Mouse (Mus musculus) c-Kit-positive CD71-positive TER-119-positive erythroid progenitor cells, embryonic 14.5 days (primary cell): Measurements from ENCODE around the gene Lrrc1.

Source experiments
- DNase-seq: peaks from one replicate; pipeline ENCODE4 v3.0.0-alpha.2; 2013; ENCODE audit warnings: low spot score

Lrrc1 gene

DNA sequence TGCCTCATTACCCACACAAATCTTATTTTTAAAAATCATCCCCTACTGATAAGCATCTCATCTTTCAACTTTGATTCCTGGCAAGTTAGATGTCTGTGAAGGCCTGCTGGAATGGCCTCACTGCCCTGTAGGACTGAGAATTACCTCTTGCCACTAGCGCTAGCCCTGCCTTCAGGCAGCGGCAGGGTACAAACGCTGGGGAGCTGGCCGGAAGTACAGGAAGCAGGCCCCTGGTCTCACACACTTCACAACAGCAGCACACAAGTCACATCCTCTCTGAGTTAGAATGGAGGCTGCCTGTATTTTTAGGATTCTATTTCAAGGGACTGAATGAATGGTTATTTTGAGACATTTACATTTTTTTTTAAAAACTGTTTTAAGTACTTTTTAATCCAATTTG is 81.5 kb downstream of the Lrrc1 start:
- no peak for DNase-seq

DNA sequence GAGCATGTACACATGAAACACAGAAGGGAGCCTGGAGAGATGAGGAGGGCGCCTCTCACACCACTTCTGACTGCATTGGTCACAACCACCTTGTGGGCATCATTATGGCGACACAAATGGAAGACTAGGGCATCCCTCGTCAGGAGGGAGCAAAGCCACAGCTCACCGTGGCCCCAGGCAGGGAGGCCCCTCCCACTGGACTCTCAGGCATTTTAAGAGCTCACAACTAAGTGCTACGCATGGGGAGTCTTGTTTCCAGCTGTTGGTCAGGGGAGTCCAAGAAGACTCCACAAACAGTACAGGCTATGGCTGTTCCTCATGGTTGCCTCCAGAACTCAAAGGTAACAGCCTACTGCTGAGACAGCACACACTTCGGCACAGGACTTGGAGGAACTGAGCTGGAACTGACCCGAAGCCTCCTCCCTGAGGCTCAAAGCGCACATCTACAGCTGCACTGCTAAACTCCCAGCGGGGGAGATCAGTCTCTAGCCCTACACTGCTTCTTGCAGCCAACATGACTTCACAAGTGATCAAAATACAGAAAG is 83.2 kb downstream of the Lrrc1 start:
- no peak for DNase-seq

DNA sequence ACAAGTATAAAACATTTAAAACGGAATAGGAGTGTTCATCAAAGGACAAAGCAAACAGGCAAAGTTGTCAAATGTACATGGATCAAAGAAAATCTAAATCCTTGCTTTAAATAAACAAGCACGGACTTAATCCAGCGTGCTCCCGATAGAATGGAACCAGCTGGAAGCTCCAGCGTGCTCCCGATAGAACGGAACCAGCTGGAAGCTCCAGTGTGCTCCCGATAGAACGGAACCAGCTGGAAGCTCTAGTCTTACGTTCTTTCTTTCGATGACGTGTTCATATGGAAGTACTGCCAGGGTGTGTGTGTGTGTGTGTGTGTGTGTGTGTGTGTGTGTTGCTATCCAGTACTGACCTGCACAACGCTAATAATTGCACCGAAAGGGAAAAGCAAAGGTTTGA is 84.3 kb downstream of the Lrrc1 start:
- no peak for DNase-seq

DNA sequence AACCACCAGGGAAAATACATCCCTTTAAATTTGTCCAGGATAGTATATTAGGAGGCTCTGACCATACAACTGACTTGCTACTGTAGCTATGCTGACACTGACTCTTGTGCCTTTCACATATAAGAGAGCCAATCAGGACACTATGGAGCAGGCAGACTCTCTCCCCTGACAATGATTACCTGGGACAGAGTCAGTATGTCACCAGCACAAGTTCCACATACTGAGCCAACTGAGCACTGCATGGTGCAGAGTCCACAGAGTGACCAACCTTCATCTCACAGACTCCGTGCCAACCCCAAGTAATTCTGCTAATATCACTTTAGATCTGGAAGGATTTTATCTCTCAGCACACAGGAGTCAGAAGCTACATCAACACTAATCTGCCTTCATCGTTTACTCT is 85.3 kb downstream of the Lrrc1 start:
- no peak for DNase-seq

DNA sequence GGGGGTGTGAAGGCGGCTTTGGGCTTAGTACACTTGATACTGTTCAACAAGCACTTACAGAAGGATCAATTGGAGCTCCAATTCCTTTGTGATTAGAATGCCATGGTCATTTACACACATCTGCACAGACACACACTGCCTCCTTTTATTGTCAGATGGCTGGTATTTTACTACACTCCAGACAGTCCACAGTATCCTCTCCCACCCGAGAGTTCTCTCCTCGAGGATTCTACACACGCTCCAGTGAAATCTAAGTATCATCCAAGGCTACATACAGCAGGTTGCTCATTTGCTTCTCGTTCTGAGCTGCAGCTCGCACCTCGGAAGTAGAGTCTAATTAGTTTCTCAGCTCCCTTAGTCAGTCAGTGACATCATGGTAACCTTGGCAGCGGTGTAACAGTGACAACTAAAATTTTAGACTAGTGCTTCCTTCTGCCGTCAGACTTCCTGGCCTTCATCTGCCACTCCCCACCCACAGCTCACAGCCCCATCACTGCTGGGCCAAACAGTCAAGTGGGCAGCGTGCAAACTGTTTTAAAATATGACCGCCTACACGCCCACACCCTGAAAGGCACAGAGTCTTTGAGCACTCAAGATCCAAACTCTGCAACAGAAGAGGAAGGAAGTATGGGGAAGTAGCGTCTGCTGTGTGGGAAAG is 88.4 kb downstream of the Lrrc1 start:
- DNase-seq = no peak

DNA sequence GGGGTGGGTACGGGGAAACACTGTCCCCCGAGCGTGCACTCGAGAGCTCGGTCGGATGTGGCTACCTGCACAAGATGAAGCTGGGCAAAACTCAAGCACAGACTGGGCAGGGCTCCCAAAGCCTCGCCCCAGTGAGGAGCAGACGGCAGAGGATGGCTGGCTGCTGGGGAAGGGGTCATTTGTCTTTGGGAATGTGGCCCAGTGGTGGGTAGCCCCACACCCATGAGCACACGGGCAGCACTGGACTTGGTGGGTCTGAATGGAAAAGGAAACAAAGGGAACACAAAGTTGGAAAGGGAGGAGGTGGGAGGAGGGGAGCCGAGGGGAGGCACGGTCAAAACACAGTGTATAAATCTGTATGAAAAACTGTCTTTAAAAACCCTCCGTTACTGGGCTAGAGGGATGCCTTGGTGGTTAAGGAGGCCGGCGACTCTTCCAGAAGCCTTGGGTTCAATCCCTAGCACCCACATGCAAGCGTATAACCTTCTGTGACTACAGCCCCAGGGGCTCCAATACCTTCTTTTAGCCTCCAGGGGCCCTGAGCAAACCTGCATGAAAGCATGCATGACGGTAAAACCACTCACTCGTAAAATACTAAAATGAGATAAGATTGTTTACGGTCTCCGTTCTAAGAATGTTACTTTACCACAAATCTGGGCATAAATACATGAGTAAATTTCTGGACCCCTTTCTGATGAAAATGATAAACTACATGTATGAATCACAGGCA is 89.1 kb downstream of the Lrrc1 start:
- DNase-seq = no peak

DNA sequence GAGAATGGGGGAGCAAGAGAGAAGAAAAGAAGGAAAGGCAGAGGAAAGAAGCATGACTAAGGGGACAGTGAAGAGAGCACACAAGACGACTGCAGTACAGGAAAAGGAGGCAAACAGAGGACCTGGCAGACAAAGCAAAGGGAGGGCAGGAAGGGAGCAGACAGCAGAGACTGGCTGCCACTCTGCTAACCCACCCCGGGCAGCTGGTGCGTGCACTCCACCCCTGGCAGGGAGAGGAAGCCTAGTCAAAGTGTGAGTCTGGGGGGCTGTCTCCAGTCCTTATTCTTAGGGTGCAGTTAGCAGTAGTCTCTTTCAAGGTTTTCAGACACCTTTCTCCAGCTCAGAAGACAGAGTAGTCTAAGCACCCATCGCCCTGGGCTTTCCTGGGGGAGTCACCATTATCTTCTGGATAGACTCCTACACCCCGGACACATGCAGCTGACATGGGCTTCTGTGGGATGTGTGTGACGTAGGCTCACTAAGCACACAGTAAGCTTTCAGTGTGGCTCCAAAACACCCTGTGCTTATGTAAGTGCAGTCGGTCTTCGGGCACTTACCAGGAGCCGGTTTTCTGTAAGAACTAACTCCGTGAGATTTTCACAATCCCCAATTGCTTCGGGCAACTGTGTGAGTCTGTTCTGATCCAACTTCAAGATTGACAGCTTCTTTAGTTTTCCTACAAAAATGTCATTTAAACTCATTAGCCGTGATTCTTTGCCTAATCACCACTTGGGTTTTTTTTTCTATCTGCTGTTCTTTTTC is 92.4 kb downstream of the Lrrc1 start:
- DNase-seq = no peak

DNA sequence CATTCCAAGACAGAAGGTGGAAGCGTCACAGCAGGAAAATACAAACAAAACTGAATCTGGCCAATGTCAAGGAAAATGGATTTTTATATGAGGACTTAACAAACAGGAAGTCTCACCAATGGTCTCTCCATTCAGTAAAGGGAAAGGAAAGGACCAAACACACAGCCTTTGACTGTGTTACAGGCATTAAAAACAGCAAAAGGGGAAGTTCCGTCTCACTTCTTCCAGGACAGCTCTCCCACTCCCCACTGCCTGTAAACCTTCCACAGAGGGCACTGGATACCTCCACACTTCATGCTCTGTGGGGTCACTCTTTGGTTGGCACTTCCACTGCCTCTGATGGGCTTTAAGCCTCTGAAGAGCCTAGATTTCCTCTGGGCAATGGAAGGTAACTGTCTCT is 94.2 kb downstream of the Lrrc1 start:
- no peak for DNase-seq

DNA sequence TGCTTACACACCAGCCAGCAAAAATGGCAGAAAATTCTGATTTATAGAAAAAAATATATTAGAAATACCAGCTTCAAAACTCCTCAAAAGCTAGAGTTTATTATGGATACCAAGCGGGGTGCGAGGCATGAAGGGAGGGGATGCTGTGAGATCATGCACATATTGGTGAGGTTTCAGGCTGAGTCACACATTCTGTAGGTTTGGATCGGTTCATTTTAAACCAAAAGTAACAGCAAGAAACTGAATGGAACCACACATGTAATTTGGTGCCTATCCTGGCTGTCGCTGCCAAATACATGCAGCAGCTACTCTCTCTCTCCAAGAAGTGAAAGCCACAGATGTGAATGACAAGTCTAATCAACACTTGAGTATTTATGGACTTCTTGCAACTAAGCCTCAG is 99.8 kb downstream of the Lrrc1 start:
- no peak for DNase-seq

DNA sequence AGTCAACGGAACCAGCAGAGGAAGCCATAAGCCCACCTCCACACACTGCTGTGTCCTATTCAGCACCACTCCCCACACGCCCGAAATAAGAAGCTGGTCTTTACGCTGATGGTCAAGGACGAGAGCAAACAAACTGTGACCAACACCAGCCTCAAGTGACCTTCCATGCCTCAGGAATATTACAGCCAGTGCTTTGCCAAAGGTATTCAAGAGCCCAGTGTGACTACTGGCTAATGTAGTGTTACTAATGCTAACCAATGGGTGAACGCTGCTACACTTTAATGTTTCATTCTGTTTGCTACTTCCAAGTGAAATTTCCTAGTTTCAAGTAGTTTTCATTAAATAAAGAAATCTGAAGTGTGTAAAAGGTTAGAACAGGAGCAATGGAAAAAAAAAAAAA is 105.3 kb downstream of the Lrrc1 start:
- no peak for DNase-seq

DNA sequence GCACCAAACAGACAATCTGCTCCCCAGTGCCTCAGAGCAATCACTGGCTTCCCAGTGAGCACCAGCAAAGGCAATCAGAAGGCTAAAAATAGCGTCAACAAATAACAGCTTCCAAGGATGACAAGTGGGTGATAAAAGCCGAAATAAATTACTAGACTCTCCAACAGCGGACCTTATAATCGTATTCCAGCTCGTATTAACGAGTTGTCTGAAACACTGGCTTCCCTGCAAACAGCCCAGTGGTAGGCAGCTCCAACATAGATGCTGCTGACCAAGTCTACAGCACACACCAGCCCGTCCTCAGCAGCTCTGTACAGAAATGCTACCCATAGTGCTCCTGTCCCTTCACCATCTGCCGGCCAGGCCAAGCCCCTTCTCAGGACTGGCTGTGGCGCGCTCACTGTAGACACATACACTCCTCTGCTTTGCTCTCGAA is 105.8 kb downstream of the Lrrc1 start:
- DNase-seq = no peak

DNA sequence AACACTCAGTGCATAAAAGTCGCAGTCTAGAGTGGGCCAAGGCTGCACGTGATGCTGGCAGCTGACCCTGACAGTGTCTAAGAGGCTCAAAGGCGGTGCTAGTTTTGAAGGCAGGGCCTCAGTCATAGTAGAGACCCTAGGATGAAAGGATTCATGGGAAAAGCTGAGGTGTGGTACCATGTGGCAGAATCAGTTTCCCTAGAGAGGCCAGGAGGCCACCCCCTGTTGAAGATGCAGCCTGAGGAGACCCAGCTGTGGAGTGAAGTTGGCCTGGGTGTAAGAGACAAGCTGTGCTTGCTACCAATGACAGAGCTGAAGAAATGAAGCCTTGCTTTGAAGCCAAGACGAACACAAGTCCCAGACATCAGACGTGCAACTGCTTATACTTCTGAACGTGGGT is 107.5 kb downstream of the Lrrc1 start:
- DNase-seq = no peak

DNA sequence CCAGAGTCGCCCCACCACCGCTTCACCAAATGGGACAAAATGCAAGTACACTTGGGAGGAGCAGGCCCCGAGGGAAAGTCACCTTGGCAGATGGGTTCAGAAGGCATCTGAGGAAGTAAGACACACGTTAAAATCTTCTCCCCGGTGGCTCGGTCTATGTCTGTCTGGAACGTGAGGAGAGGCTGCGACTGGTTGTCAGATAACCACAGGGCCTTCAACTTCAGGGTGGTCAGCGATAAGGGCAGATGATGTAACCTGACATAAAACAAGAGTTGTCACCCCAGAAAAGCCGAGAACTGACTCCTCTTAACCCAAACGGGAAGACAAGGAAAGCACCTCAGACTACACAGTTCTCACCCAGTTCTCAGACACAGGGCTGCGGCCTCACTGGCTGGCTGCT is 109.7 kb downstream of the Lrrc1 start:
- DNase-seq = peak; percentile 79

DNA sequence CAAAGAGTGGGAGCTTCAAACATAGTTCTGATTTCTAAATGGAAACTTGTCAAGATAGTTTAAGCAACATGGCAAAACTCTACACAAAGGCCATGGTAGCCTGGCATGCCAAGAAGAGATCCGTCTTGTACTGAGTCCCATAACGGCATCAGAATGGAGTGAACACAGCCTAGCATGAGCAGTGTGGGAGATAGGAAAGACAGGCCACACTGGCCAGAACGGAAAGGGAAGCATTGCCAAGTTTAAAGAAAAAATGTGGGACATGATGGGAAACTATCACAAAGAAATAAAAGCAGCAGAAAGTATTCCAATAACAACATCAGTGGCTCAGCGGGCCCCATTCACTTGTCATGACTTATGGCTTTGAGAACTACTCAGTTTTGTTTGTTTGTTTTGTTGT is 111.2 kb downstream of the Lrrc1 start:
- no peak for DNase-seq

DNA sequence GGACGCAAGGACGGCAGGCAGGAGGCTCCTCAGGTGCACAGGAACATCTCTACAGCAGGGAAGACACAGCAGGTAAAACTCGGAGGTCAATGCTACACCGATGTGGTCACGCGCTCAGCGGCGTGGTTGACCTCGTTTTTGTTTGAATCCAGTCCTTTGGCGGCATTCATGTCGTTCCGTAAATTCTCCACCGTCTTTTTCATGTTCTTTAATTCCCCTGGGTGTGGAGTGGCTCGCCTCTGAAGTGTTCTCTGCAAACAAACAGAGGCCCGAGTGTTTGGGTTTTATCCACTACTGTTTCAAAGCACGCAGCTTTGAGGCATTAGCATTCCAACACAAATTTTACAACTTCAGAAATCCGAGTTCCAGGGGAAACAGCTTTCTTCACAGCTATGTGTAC is 112.6 kb downstream of the Lrrc1 start:
- DNase-seq = no peak

DNA sequence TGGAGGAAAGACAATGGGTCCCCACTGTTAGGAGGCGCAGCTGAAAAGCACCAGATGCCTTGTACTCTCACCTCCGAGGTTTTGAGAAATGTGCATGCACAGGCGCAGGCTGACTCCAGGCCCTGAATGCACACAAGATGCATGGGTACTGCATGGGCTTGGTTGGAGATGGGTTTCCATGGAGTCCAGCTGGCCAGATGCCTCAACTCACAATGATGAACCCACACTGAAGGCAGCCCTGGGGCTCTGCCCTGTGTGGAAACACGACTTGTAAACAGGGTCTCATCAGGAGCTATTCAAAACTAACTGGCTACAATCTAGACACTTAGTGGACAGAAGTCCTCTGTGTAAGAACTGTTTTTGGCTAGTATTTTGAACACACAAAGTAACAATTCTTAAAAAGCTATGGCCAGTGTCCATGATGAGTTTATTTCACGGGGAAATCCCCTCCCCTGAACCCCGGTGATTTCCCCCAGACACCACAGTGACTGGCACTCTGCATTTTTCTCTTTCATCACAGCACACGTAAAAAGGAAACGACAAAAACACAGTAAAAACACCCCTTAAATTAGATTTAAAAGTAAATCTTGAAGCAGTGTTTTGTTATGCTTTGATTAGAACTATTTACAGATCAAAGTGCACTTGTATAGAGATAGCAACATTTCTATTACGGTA is 114.1 kb downstream of the Lrrc1 start:
- DNase-seq = no peak

DNA sequence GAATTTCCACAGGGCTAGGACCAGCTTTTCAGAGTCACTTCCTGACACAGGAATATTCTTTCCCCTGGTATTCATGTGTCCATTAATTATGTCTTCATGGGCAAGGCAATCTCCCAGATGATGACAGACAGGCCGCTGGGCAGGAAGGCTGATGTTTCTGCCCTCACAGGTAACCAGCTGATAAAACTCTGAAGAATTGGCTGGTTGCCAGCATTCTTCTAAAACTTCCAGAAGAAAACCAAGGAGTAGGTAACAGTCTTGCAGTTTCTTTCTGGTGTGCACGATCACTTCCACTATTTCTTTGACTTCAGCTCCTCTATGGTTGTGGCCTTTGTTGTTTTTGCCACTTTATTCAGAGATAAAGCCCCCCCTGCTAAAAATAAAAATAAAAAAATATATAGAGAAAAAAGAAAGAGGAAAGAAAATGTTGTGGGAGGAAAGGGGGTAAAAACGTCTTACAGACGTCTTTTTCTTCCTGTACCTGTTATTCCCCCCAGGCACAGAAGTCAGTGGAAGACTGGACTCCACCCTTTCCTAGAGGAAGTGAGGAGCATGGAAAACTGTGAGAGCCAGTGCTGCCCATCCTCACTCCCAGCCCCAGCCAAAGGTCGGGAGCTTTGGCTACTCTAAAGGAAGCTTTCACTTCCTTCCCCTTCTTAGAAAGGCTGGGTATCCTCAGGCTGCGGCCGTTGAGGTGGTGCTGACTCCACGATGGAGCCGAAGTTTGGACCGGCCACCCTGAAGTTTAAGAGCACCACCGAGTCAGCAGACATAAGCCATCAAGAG is 115.2 kb downstream of the Lrrc1 start:
- DNase-seq = no peak

DNA sequence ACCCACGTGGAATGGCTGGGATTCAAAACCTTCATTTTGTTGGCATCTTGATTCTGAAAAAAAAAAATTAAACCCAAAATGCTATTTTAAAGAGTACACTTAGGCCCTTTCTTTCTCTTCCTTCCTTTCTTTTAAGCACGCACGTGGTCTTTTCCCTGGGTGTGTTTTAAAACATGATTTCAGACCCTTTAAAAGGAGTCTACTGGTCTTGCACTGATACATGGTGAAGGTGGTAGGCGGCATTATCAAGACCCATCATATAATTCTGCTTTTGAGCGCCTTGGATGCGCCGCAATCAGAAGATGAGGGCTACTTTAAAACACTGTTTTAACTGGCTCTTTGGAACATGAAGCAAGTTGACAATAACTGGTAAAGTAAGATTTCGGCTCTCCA is 115.9 kb downstream of the Lrrc1 start:
- no peak for DNase-seq

DNA sequence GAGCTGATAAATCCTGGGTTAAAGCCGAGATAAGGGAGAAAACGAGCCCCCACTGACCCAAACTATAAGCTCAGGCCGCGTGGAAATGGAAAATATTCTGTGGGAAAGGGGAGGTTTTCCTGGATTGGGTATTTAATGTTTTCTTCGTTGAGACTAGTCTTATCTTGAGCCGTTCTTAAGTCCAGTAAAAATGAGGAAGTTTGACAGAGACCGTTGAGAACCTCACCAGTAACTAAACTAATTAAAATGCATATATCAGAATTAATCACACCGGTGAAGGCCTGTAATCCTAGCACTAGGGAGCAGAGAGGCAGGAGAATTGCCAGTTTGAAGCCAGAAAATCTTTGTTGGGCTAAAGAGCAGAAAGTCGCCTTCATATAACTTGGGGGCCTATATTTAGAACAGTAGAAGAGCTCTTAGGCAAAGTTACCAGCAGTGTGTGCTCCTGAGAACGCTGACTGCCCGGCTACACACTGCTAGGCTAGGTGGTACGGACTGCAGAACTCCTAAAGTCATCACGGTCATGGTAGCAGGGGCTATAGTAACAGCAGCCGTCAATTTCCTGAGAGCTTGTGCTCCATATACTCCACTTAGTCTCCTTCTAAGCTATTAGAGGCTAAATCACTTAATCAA is 116.4 kb downstream of the Lrrc1 start:
- DNase-seq = no peak

DNA sequence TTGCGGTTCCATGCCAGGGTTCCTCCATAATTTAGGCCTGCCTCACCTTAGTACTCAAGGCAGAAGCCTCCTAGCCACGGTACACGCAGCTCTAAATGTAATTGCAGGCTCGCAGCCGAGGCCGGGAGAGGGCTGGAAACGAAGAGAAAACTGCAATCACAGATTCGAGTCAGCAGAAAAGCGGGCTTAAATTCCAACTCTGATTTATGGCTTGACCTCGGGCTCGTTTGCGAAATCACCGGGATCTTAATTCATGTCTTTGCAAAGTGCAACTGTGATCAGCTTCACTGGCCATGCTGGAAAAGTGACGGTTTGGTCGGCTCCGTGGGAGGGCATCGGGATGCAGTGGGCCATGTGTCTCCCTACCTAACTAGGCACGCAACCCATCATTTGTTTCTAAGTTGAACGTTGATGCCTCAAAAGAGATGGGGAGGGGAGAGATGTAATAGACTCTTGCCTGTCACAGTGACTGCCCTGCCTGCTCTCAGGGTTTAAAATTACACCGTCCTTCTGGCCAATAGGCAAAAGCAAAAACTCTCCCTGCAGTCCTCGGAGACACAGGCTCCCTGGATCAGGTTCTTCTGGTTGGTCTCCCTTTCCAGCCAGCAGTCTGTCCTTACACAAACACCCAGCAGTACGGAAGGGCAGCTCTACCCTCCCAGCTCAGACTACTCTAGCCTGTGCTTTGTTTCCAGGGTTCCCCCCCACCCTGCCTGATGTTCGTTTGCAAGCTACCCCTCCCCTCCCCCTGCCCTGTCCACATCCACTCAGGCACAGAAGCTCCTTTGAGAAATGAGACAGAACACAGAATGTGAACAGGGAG is 117.2 kb downstream of the Lrrc1 start:
- no peak for DNase-seq
